Mouse (Mus musculus) cerebellum, adult 2 months (tissue): ENCODE measurements around the gene 4833439L19Rik. TPM values are rescaled to one million over a fixed set of nuclear protein-coding genes. Genes with fewer than 3 reads are reported as not detected.

Source experiments
- DNase-seq, 2 experiments: peaks; one replicate each; pipeline ENCODE4 v3.0.0; 2021
- H3K27ac ChIP-seq: fragments of 200-500 bp; 2 replicates; pipeline ENCODE4 v1.5.1; 2012; ENCODE audit warnings: low read length, control low read depth, inconsistent platforms; ENCODE audit not compliant: insufficient read depth
- H3K27me3 ChIP-seq: fragments of 200-500 bp; 2 replicates; pipeline ENCODE4 v1.6.1; 2012; ENCODE audit warnings: inconsistent platforms, mild to moderate bottlenecking, low read length, moderate library complexity; ENCODE audit not compliant: control insufficient read depth, insufficient read depth
- H3K4me1 ChIP-seq: fragments of 200-500 bp; 2 replicates; pipeline ENCODE4 v1.6.1; 2011; ENCODE audit warnings: low read length; ENCODE audit not compliant: control insufficient read depth, insufficient read depth
- H3K4me3 ChIP-seq: fragments of 200-500 bp; replicated peaks from 2 replicates; pipeline ENCODE3; 2011; ENCODE audit warnings: mild to moderate bottlenecking, low read depth, low read length, control low read depth; ENCODE audit not compliant: insufficient read depth
- CTCF ChIP-seq: fragments of 200-500 bp; IDR thresholded peaks from 2 replicates; pipeline ENCODE4 v1.5.1; 2011; ENCODE audit warnings: low read depth, mild to moderate bottlenecking, control low read depth, low read length, moderate library complexity, borderline replicate concordance; ENCODE audit not compliant: insufficient read depth
- POLR2A ChIP-seq: fragments of 200-500 bp; IDR thresholded peaks from 2 replicates; pipeline ENCODE4 v1.6.1; 2011; ENCODE audit warnings: low read length, control low read depth, borderline replicate concordance; ENCODE audit not compliant: insufficient read depth
- WGBS: fragments of 180-500 bp; shearing (Covaris S2); methylation state at CpG from one replicate; pipeline ENCODE4 v1.1.7; 2018; 5-methylcytosine and 5-hydroxymethylcytosine counted together
- polyA plus RNA-seq: library from polyadenylated mRNA; depleted of rRNA; stranded (reverse); fragments of >200 nt; gene quantifications from 2 replicates; pipeline ENCODE4 v1.2.3, GENCODE M21; 2012

The 4833439L19Rik gene
- polyA plus RNA-seq, 1 experiment: 199 TPM

- DNase-seq: no peak
- no peak for TF ChIP-seq CTCF
- no peak for TF ChIP-seq POLR2A
- Histone ChIP-seq H3K27me3 (no peaks in the 10 kb centered on the region), H3K27ac (peak overlapping the region; percentile 86), H3K4me1 (peaks cover 28% of the 10 kb centered on the region), H3K4me3 (no peak overlapping the region)
- 51% methylated on average over 9 of the region's 9 CpGs for WGBS
These were observed 9.1 kb downstream of the 4833439L19Rik start for GRCm38 (mm10) chr13:54556176-54556575.

GRCm38 (mm10) chr13:54548036-54548435 lies 17.2 kb downstream of the 4833439L19Rik start:
- H3K4me1 ChIP-seq: peaks cover 2% of the 10 kb centered on the region; the same call in 1 of the 2 replicates
- DNase-seq: no peak
- 54% methylated on average over 7 of the region's 7 CpGs for WGBS
- no peak overlapping the region for H3K27ac ChIP-seq
- H3K27me3 ChIP-seq: no peaks in the 10 kb centered on the region
- no peak overlapping the region for H3K4me3 ChIP-seq
- no peak for TF ChIP-seq CTCF
- TF ChIP-seq POLR2A: no peak

- Histone ChIP-seq H3K27ac (no peak overlapping the region), H3K4me3 (no peak overlapping the region), H3K27me3 (no peaks in the 10 kb centered on the region), H3K4me1 (no peaks in the 10 kb centered on the region)
- DNase-seq: no peak
- no peak for TF ChIP-seq CTCF
- no peak for TF ChIP-seq POLR2A
These were observed 33.1 kb downstream of the 4833439L19Rik start for GRCm38 (mm10) chr13:54532134-54532533.

- no peaks in the 10 kb centered on the region for H3K4me1 ChIP-seq
- no peak overlapping the region for H3K27ac ChIP-seq
- no peak for DNase-seq
- WGBS: 74% methylated on average over 6 of the region's 6 CpGs
- no peaks in the 10 kb centered on the region for H3K27me3 ChIP-seq
- no peak for TF ChIP-seq POLR2A
- no peak for TF ChIP-seq CTCF
- H3K4me3 ChIP-seq: no peak overlapping the region
These were observed 38.1 kb downstream of the 4833439L19Rik start for GRCm38 (mm10) chr13:54527140-54527539.

GRCm38 (mm10) chr13:54521181-54521580 lies 44.1 kb downstream of the 4833439L19Rik start:
- Histone ChIP-seq H3K4me1 (no peaks in the 10 kb centered on the region), H3K27me3 (no peaks in the 10 kb centered on the region), H3K4me3 (no peak overlapping the region), H3K27ac (no peak overlapping the region)
- no peak for DNase-seq
- no peak for TF ChIP-seq CTCF
- TF ChIP-seq POLR2A: no peak

GRCm38 (mm10) chr13:54520221-54520620 lies 45.0 kb downstream of the 4833439L19Rik start:
- WGBS: 96% methylated on average over 4 of the region's 4 CpGs
- no peaks in the 10 kb centered on the region for H3K27me3 ChIP-seq

GRCm38 (mm10) chr13:54505920-54506319 lies 59.3 kb downstream of the 4833439L19Rik start:
- WGBS: 92% methylated on average over 1 of the region's 1 CpGs
- TF ChIP-seq CTCF (no peak), POLR2A (no peak)
- no peak for DNase-seq

More at GRCm38 (mm10) chr13:54520221-54520620, 45.0 kb downstream of the 4833439L19Rik start:
- no peak for TF ChIP-seq POLR2A
- TF ChIP-seq CTCF: peak; percentile 34; the same call in 1 of the 2 replicates
- Histone ChIP-seq H3K27ac (no peak overlapping the region), H3K4me1 (no peaks in the 10 kb centered on the region), H3K4me3 (no peak overlapping the region)
- no peak for DNase-seq

GRCm38 (mm10) chr13:54504611-54505260 lies 60.5 kb downstream of the 4833439L19Rik start:
- Histone ChIP-seq H3K27me3 (no peaks in the 10 kb centered on the region), H3K27ac (no peak overlapping the region), H3K4me1 (no peaks in the 10 kb centered on the region), H3K4me3 (peak overlapping the region; percentile 67)
- TF ChIP-seq CTCF: no peak
- no peak for TF ChIP-seq POLR2A
- no peak for DNase-seq
- WGBS: 74% methylated on average over 7 of the region's 7 CpGs

More at GRCm38 (mm10) chr13:54505920-54506319, 59.3 kb downstream of the 4833439L19Rik start:
- H3K4me1 ChIP-seq: no peaks in the 10 kb centered on the region
- H3K4me3 ChIP-seq: no peak overlapping the region
- no peaks in the 10 kb centered on the region for H3K27me3 ChIP-seq
- no peak overlapping the region for H3K27ac ChIP-seq
